Mouse (Mus musculus): ENCODE measurements at regions not wholly inside any gene's neighbourhood (a gene's known extent, or its start where the extent isn't known, plus 50 kb on each side); places are given as distances from the start of the nearest gene placed in this dataset.

GRCm38 (mm10) chr13:85773848-85774247 lies 272.9 kb downstream of the Cox7c start:
- peak; percentile 1 for DNase-seq (ENCODE audit: low read depth, low spot score)

- DNase-seq (ENCODE audit: low read depth, low spot score) = no peak
These were observed 275.6 kb downstream of the Cox7c start for GRCm38 (mm10) chr13:85771027-85771681.

- no peak for DNase-seq (ENCODE audit: low read depth, low spot score)
These were observed 276.2 kb downstream of the Cox7c start for GRCm38 (mm10) chr13:85770538-85770937.

GRCm38 (mm10) chr13:85768520-85768919 lies 278.2 kb downstream of the Cox7c start:
- DNase-seq (ENCODE audit: low read depth, low spot score) = no peak

GRCm38 (mm10) chr13:85724616-85725015 lies 322.1 kb downstream of the Cox7c start:
- DNase-seq (ENCODE audit: low read depth, low spot score) = no peak

GRCm38 (mm10) chr13:85724105-85724504 lies 322.6 kb downstream of the Cox7c start:
- no peak for DNase-seq (ENCODE audit: low read depth, low spot score)

- DNase-seq (ENCODE audit: low read depth, low spot score) = no peak
These were observed 326.4 kb downstream of the Cox7c start for GRCm38 (mm10) chr13:85720314-85720713.

- DNase-seq (ENCODE audit: low read depth, low spot score) = no peak
These were observed 330.7 kb downstream of the Cox7c start for GRCm38 (mm10) chr13:85715883-85716498.

- no peak for DNase-seq (ENCODE audit: low read depth, low spot score)
These were observed 354.3 kb downstream of the Cox7c start for GRCm38 (mm10) chr13:85692374-85692773.
